ENCODE assay signal across 8 mouse cellular contexts in genomic region chr5:144243901-144244487, GRCm38 (mm10). TPM values are rescaled to one million over a fixed set of nuclear protein-coding genes. Genes with fewer than 3 reads are reported as not detected.
DNase-seq lines count a peak whose midpoint lies in the region; ATAC-seq and TF ChIP-seq lines count a peak whose summit lies in the region.

TSS of gene Bri3 (plus strand) at chr5:144244437.

- no peaks in the 10 kb centered on the region for H3K36me3 ChIP-seq in heart, embryonic 10.5 days
- H3K36me3 ChIP-seq in midbrain, embryonic 15.5 days (replicated peaks), result no peaks in the 10 kb centered on the region

- no peak within 1 kb of the TSS for H3K4me3 ChIP-seq in layer of hippocampus, adult 2 months
- H3K4me3 ChIP-seq in heart, embryonic 10.5 days, result no peak within 1 kb of the TSS
- no peak within 1 kb of the TSS for H3K4me3 ChIP-seq in midbrain, embryonic 15.5 days

- no peaks in the 10 kb centered on the region for H3K9me3 ChIP-seq in heart, embryonic 10.5 days
- no peaks in the 10 kb centered on the region for H3K9me3 ChIP-seq in midbrain, embryonic 15.5 days

- H3K4me1 ChIP-seq in heart, embryonic 10.5 days, result peaks cover 18% of the 10 kb centered on the region
- H3K4me1 ChIP-seq in midbrain, embryonic 15.5 days, result no peaks in the 10 kb centered on the region

- TF ChIP-seq CTCF in layer of hippocampus, adult 2 months (conservative IDR thresholded peaks at IDR 0.05), result no peak
- TF ChIP-seq CTCF in brain, embryonic 14.5 days (IDR thresholded peaks at IDR 0.05; ENCODE audit: borderline replicate concordance, extremely low read depth, insufficient read depth, insufficient read length), result no peak

- no peaks in the 10 kb centered on the region for H3K27me3 ChIP-seq in heart, embryonic 10.5 days (ENCODE audit: insufficient read depth, poor library complexity, severe bottlenecking)
- H3K27me3 ChIP-seq in midbrain, embryonic 15.5 days (replicated peaks), result no peaks in the 10 kb centered on the region

- WGBS in heart, embryonic 10.5 days, result 85% methylated on average over 7 of the region's 7 CpGs
- 94% methylated on average over 7 of the region's 7 CpGs for WGBS in midbrain, embryonic 15.5 days

- DNase-seq in layer of hippocampus, adult 2 months (ENCODE audit: low spot score in 2 of 2), result no peak
- DNase-seq in layer of hippocampus, adult 11-12 months (ENCODE audit: low spot score), result no peak
- DNase-seq in brain, embryonic 14.5 days (ENCODE audit: low read depth), result no peak
- no peak for DNase-seq in heart, embryonic 10.5 days (ENCODE audit: low spot score)
- DNase-seq in layer of hippocampus, postnatal 36 days, result no peak
- DNase-seq in thymus, postnatal 36 days, result no peak

- no peak within 1 kb of the TSS for H3K4me2 ChIP-seq in midbrain, embryonic 15.5 days

- H3K9ac ChIP-seq in midbrain, embryonic 15.5 days, result no peak within 1 kb of the TSS

- no peak within 1 kb of the TSS for H3K27ac ChIP-seq in layer of hippocampus, adult 2 months
- no peak within 1 kb of the TSS for H3K27ac ChIP-seq in heart, embryonic 10.5 days
- H3K27ac ChIP-seq in midbrain, embryonic 15.5 days, result no peak within 1 kb of the TSS

- no peak for ATAC-seq in midbrain, embryonic 15.5 days (replicated peaks)
- ATAC-seq in frontal cortex, adult (ENCODE audit: low TSS enrichment), result no peak

- TF ChIP-seq POLR2A in brain, embryonic 14.5 days (IDR thresholded peaks at IDR 0.05; ENCODE audit: borderline replicate concordance, extremely low read depth, insufficient read depth, insufficient read length, poor library complexity, severe bottlenecking), result no peak

RNA-seq across cellular contexts. Expression of gene Bri3, which starts in this region (rescaled TPM):
- 10 to 100 TPM; 64.7 to 65.3 TPM for total RNA-seq in layer of hippocampus, adult 2 months (2021)
- 97.3 and 129 TPM in 2 replicates for polyA plus RNA-seq in brain, embryonic 14.5 days (2012; rRNA removed)
- polyA plus RNA-seq in heart, embryonic 10.5 days (2016; fragmentation: Nextera tagmentation; extraction: Ambion mirVana), result 104 and 110 TPM in 2 replicates
- total RNA-seq in layer of hippocampus, postnatal 36 days (2021), result 10 to 100 TPM; 61.9 to 63.7 TPM
- 108 and 113 TPM in 2 replicates for polyA plus RNA-seq in midbrain, embryonic 15.5 days (2015; fragmentation: Nextera tagmentation; extraction: Ambion mirVana)
